Mouse (Mus musculus) forebrain, embryonic 11.5 days (tissue): ENCODE measurements around the gene Nmt1. TPM values are rescaled to one million over a fixed set of nuclear protein-coding genes. Genes with fewer than 3 reads are reported as not detected.

Experiments used
- ATAC-seq: fragments of 200-750 bp; cut with Nextera tagmentation; replicated peaks from 2 replicates; pipeline ENCODE4 v1.8.0; 2017; ENCODE audit warnings: moderate TSS enrichment; ENCODE audit not compliant: low FRiP score
- DNase-seq: peaks from one replicate; pipeline ENCODE4 v3.0.0-alpha.2; 2017; ENCODE audit warnings: low spot score
- H3K27ac ChIP-seq: fragments of 300-500 bp; sonication (generic); 2 replicates; pipeline ENCODE4 v1.5.1; 2014; ENCODE audit warnings: low read depth, low read length
- H3K27me3 ChIP-seq: fragments of 300-500 bp; sonication (generic); 2 replicates; pipeline ENCODE4 v1.6.1; 2014; ENCODE audit warnings: mild to moderate bottlenecking, low read length, mixed read lengths; ENCODE audit not compliant: control insufficient read depth, insufficient read depth
- H3K36me3 ChIP-seq: fragments of 300-500 bp; sonication (generic); 2 replicates; pipeline ENCODE4 v1.6.1; 2014; ENCODE audit warnings: mild to moderate bottlenecking, low read length, moderate library complexity, mixed read lengths; ENCODE audit not compliant: control insufficient read depth, insufficient read depth
- H3K4me1 ChIP-seq: fragments of 300-500 bp; sonication (generic); replicated peaks from 2 replicates; pipeline ENCODE4 v1.6.1; 2014; ENCODE audit warnings: low read length, mixed read lengths; ENCODE audit not compliant: control insufficient read depth, insufficient read depth
- H3K4me2 ChIP-seq: fragments of 300-500 bp; sonication (generic); 2 replicates; pipeline ENCODE4 v1.6.1; 2014; ENCODE audit warnings: low read depth, mild to moderate bottlenecking, low read length, moderate library complexity, mixed read lengths; ENCODE audit not compliant: severe bottlenecking
- H3K4me3 ChIP-seq: fragments of 300-500 bp; sonication (generic); 2 replicates; pipeline ENCODE4 v1.5.1; 2014; ENCODE audit warnings: low read depth, low read length
- H3K9ac ChIP-seq: fragments of 300-500 bp; sonication (generic); 2 replicates; pipeline ENCODE4 v1.6.1; 2014; ENCODE audit warnings: low read length
- H3K9me3 ChIP-seq: fragments of 300-500 bp; sonication (generic); 2 replicates; pipeline ENCODE4 v1.6.1; 2016; ENCODE audit warnings: low read length, mixed read lengths; ENCODE audit not compliant: control insufficient read depth
- WGBS: fragments of 180-500 bp; shearing (Covaris S2); extraction: QIAGEN DNeasy Blood & Tissue Kit; methylation state at CpG from one replicate; pipeline ENCODE4 v1.1.7; 2014; 5-methylcytosine and 5-hydroxymethylcytosine counted together
- polyA plus RNA-seq: library from polyadenylated mRNA; unstranded; fragments of >200 nt; fragmentation: Nextera tagmentation; extraction: Ambion mirVana; gene quantifications from 2 replicates; pipeline ENCODE4 v1.2.1, GENCODE M21; 2014

The Nmt1 gene
- polyA plus RNA-seq, 1 experiment from 2014 or later: 53.8 TPM

- Histone ChIP-seq H3K27me3 (no peaks in the 10 kb centered on the region), H3K4me2 (no peak overlapping the region), H3K36me3 (peaks cover 3% of the 10 kb centered on the region; the same call in 1 of the 2 replicates), H3K4me1 (no peaks in the 10 kb centered on the region), H3K4me3 (no peak overlapping the region), H3K9me3 (no peaks in the 10 kb centered on the region), H3K9ac (no peak overlapping the region), H3K27ac (no peak overlapping the region)
- DNase-seq: no peak
- no peak for ATAC-seq
- WGBS: 94% methylated on average over 8 of the region's 8 CpGs
These were observed 18.8 kb upstream of the Nmt1 start for GRCm38 (mm10) chr11:103009208-103009607.

GRCm38 (mm10) chr11:103010454-103011205, 17.4 kb upstream of the Nmt1 start:
- no peaks in the 10 kb centered on the region for H3K9me3 ChIP-seq
- 95% methylated on average over 13 of the region's 13 CpGs for WGBS
- peaks cover 3% of the 10 kb centered on the region; the same call in 1 of the 2 replicates for H3K36me3 ChIP-seq
- H3K27me3 ChIP-seq: no peaks in the 10 kb centered on the region
- H3K4me3 ChIP-seq: no peak overlapping the region
- no peak overlapping the region for H3K9ac ChIP-seq
- ATAC-seq: no peak
- DNase-seq: no peak
- peaks cover under 1% of the 10 kb centered on the region; the same call in 1 of the 2 replicates for H3K4me1 ChIP-seq
- H3K27ac ChIP-seq: no peak overlapping the region
- H3K4me2 ChIP-seq: no peak overlapping the region

GRCm38 (mm10) chr11:103011206-103011497, 16.8 kb upstream of the Nmt1 start:
- H3K36me3 ChIP-seq: peaks cover 3% of the 10 kb centered on the region; the same call in 1 of the 2 replicates
- H3K4me3 ChIP-seq: no peak overlapping the region
- peaks cover 3% of the 10 kb centered on the region; the same call in 1 of the 2 replicates for H3K4me1 ChIP-seq
- H3K27me3 ChIP-seq: no peaks in the 10 kb centered on the region
- no peak overlapping the region for H3K9ac ChIP-seq
- no peak overlapping the region for H3K4me2 ChIP-seq
- no peak for DNase-seq
- no peak overlapping the region for H3K27ac ChIP-seq
- ATAC-seq: no peak
- no peaks in the 10 kb centered on the region for H3K9me3 ChIP-seq
- WGBS: 94% methylated on average over 2 of the region's 2 CpGs

- Histone ChIP-seq H3K27me3 (no peaks in the 10 kb centered on the region), H3K4me2 (peak overlapping the region; percentile 54), H3K9ac (peak overlapping the region; percentile 94), H3K9me3 (no peaks in the 10 kb centered on the region), H3K36me3 (peaks cover 3% of the 10 kb centered on the region; the same call in 1 of the 2 replicates), H3K4me3 (peak overlapping the region; percentile 68), H3K4me1 (peaks cover 3% of the 10 kb centered on the region; the same call in 1 of the 2 replicates), H3K27ac (peak overlapping the region; percentile 93)
- WGBS: 51% methylated on average over 27 of the region's 27 CpGs
- ATAC-seq: no peak
- no peak for DNase-seq
These were observed 11.8 kb upstream of the Nmt1 start for GRCm38 (mm10) chr11:103015881-103016825.

GRCm38 (mm10) chr11:103016930-103017329, 11.1 kb upstream of the Nmt1 start:
- DNase-seq (peak; percentile 98), ATAC-seq (peak; percentile 97)
- no peaks in the 10 kb centered on the region for H3K27me3 ChIP-seq
- H3K4me3 ChIP-seq: peak overlapping the region; percentile 68
- H3K27ac ChIP-seq: peak overlapping the region; percentile 93
- H3K9ac ChIP-seq: peak overlapping the region; percentile 94
- H3K36me3 ChIP-seq: peaks cover 3% of the 10 kb centered on the region; the same call in 1 of the 2 replicates
- H3K4me1 ChIP-seq: peaks cover 3% of the 10 kb centered on the region; the same call in 1 of the 2 replicates
- under 1% methylated on average over 40 of the region's 41 CpGs for WGBS
- H3K4me2 ChIP-seq: peak overlapping the region; percentile 54
- H3K9me3 ChIP-seq: no peaks in the 10 kb centered on the region

GRCm38 (mm10) chr11:103017661-103018060, 10.3 kb upstream of the Nmt1 start:
- Histone ChIP-seq H3K36me3 (peaks cover 3% of the 10 kb centered on the region; the same call in 1 of the 2 replicates), H3K27ac (no peak overlapping the region), H3K4me3 (no peak overlapping the region), H3K9ac (no peak overlapping the region), H3K4me1 (peaks cover 3% of the 10 kb centered on the region; the same call in 1 of the 2 replicates), H3K4me2 (no peak overlapping the region), H3K9me3 (no peaks in the 10 kb centered on the region), H3K27me3 (no peaks in the 10 kb centered on the region)
- no peak for ATAC-seq
- 79% methylated on average over 9 of the region's 9 CpGs for WGBS
- no peak for DNase-seq

- H3K9ac ChIP-seq: no peak overlapping the region
These were observed 9.1 kb upstream of the Nmt1 start for GRCm38 (mm10) chr11:103018860-103019259.

GRCm38 (mm10) chr11:103019325-103019724, 8.7 kb upstream of the Nmt1 start:
- peaks cover 3% of the 10 kb centered on the region; the same call in 1 of the 2 replicates for H3K4me1 ChIP-seq
- no peak overlapping the region for H3K4me2 ChIP-seq
- H3K9ac ChIP-seq: no peak overlapping the region
- ATAC-seq (no peak), DNase-seq (no peak)
- no peaks in the 10 kb centered on the region for H3K9me3 ChIP-seq
- H3K4me3 ChIP-seq: no peak overlapping the region
- WGBS: 90% methylated on average over 7 of the region's 7 CpGs
- no peak overlapping the region for H3K27ac ChIP-seq
- no peaks in the 10 kb centered on the region for H3K27me3 ChIP-seq
- no peaks in the 10 kb centered on the region for H3K36me3 ChIP-seq

More at GRCm38 (mm10) chr11:103018860-103019259, 9.1 kb upstream of the Nmt1 start:
- Histone ChIP-seq H3K36me3 (no peaks in the 10 kb centered on the region), H3K4me3 (no peak overlapping the region), H3K4me1 (peaks cover 3% of the 10 kb centered on the region; the same call in 1 of the 2 replicates), H3K9me3 (no peaks in the 10 kb centered on the region), H3K4me2 (no peak overlapping the region), H3K27ac (no peak overlapping the region), H3K27me3 (no peaks in the 10 kb centered on the region)
- DNase-seq (no peak), ATAC-seq (no peak)
- 80% methylated on average over 6 of the region's 6 CpGs for WGBS
